Mouse (Mus musculus): Measurements from ENCODE around the gene Ptges. TPM values are rescaled to one million over a fixed set of nuclear protein-coding genes. Genes with fewer than 3 reads are reported as not detected.

The Ptges gene
- polyA plus RNA-seq, 1 experiment from 2014 or later: 29.2 TPM

DNA sequence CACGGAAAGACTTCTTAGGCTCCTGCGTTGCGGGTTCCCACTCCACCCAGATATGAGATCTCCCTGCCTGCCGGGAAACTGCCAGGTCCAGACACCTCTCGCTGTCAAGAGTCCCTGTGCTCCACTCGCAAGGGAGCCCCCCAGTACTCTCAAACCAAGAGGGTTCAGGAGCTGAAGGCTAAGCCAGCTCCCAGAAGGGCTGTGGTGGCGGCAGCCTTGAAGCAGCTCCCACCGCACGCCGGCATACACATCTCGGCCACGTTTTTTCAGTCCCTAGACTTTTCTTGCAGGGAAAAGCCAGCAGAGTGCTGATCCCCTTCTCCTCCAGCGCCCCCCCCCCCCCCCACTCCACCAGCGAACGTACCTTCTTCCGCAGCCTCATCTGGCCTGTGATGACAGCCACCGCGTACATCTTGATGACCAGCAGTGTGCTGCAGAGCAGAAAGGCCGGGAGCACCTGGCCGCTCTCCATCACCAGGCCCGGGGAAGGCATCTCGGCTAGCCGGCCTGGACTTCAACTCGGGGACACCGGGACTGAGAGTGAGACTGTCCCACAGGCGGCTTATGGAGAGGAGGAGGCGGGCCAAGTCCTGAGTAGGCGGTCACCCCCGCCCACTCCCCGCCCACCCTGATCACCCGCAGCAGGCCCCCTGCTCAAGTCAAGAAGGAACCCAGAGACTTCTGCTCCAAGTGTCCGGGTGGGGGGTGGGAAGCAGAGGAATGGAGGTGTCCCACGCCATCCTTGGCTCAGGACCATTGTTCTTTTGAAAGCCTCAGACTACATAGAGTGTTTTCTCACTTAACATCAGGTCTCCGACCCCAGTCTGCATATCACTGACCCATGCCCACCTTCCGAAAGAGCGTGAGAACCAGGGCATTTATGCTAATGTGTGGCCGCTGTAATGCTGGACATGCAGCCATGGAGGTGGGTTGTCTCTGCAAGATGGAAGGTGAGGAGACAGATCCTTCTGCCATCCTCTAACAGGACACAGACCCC lies 26.6 kb downstream of the Ptges start:
- Histone ChIP-seq H3K36me3 (ENCODE audit: control insufficient read depth, insufficient read depth, low read length) (no peaks in the 10 kb centered on the region), H3K9ac (ENCODE audit: low read length) (peak overlapping the region; percentile 65), H3K4me2 (replicated peaks; ENCODE audit: low read depth) (peak overlapping the region; percentile 61), H3K4me3 (ENCODE audit: low read depth, low read length) (peak overlapping the region; percentile 43), H3K4me1 (replicated peaks; ENCODE audit: control insufficient read depth, insufficient read depth) (peaks cover 5% of the 10 kb centered on the region), H3K27ac (replicated peaks) (peak overlapping the region; percentile 74), H3K27me3 (ENCODE audit: control insufficient read depth, insufficient read depth, low read length) (no peaks in the 10 kb centered on the region), H3K9me3 (ENCODE audit: control insufficient read depth, low read length) (no peaks in the 10 kb centered on the region)
- ATAC-seq (ENCODE audit: low FRiP score, low TSS enrichment) (peak; percentile 39; the same call in 1 of the 2 replicates), DNase-seq (ENCODE audit: low spot score) (no peak)
- WGBS: 11% methylated on average over 35 of the region's 37 CpGs
- no peak for TF ChIP-seq CTCF (IDR thresholded peaks at IDR 0.05; ENCODE audit: low read depth)
- TF ChIP-seq EP300 (optimal IDR thresholded peaks at IDR 0.05): no peak

- peak overlapping the region; percentile 74 for H3K27ac ChIP-seq (replicated peaks)
- peak overlapping the region; percentile 61 for H3K4me2 ChIP-seq (replicated peaks; ENCODE audit: low read depth)
- TF ChIP-seq CTCF (IDR thresholded peaks at IDR 0.05; ENCODE audit: low read depth) (no peak), EP300 (optimal IDR thresholded peaks at IDR 0.05) (no peak)
- DNase-seq (ENCODE audit: low spot score) (no peak), ATAC-seq (ENCODE audit: low FRiP score, low TSS enrichment) (peak; percentile 15; the same call in 1 of the 2 replicates)
- no peaks in the 10 kb centered on the region for H3K27me3 ChIP-seq (ENCODE audit: control insufficient read depth, insufficient read depth, low read length)
- peaks cover 5% of the 10 kb centered on the region for H3K4me1 ChIP-seq (replicated peaks; ENCODE audit: control insufficient read depth, insufficient read depth)
- peak overlapping the region; percentile 65 for H3K9ac ChIP-seq (ENCODE audit: low read length)
- H3K4me3 ChIP-seq (ENCODE audit: low read depth, low read length): peak overlapping the region; percentile 43
- no peaks in the 10 kb centered on the region for H3K9me3 ChIP-seq (ENCODE audit: control insufficient read depth, low read length)
- WGBS: 27% methylated on average over 8 of the region's 8 CpGs
- no peaks in the 10 kb centered on the region for H3K36me3 ChIP-seq (ENCODE audit: control insufficient read depth, insufficient read depth, low read length)
Measured at GRCm38 (mm10) chr2:30902256-30902655, 27.4 kb downstream of the Ptges start.

GRCm38 (mm10) chr2:30901646-30902160 lies 28.0 kb downstream of the Ptges start:
- Histone ChIP-seq H3K4me1 (replicated peaks; ENCODE audit: control insufficient read depth, insufficient read depth) (peaks cover 5% of the 10 kb centered on the region), H3K4me3 (ENCODE audit: low read depth, low read length) (peak overlapping the region; percentile 43), H3K9me3 (ENCODE audit: control insufficient read depth, low read length) (no peaks in the 10 kb centered on the region), H3K36me3 (ENCODE audit: control insufficient read depth, insufficient read depth, low read length) (no peaks in the 10 kb centered on the region), H3K4me2 (replicated peaks; ENCODE audit: low read depth) (peak overlapping the region; percentile 61), H3K9ac (ENCODE audit: low read length) (peak overlapping the region; percentile 65), H3K27me3 (ENCODE audit: control insufficient read depth, insufficient read depth, low read length) (no peaks in the 10 kb centered on the region), H3K27ac (replicated peaks) (peak overlapping the region; percentile 74)
- TF ChIP-seq EP300 (optimal IDR thresholded peaks at IDR 0.05) (no peak), CTCF (IDR thresholded peaks at IDR 0.05; ENCODE audit: low read depth) (0 out of 2 replicates have a peak, but pooled peaks have one; percentile 9)
- 47% methylated on average over 6 of the region's 6 CpGs for WGBS
- DNase-seq (ENCODE audit: low spot score) (peak; percentile 61), ATAC-seq (ENCODE audit: low FRiP score, low TSS enrichment) (peak; percentile 80)

DNA sequence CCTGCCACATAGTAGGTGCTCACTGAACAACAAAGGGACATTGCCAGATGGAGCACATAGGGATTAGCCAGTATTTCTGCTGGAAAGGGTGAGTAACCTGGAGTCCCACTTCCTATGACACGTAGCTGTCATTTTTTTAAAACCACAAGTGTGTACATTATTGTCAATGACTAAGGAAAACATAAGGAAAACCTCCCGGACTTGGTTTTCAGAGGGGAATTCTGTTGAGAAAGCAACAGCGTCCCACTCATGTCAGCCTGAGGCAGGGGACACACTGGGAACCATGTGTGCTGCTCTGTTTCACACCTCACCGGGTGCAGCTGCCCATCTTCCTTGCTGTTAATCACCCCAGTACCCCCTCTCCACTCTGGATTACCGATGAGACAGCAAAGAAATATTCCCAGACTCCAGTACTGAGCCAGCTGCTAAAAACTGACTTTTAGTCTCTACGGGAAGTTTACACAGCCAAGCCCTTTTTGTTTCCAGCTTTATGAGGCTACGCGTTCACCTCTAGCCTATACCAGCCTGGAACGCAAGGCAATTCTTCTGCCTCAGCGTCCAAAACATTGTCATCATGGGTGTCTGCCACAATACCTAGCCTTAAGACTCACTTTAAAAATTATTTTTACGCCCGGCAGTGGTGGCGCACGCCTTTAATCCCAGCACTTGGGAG lies 30.1 kb downstream of the Ptges start:
- TF ChIP-seq EP300 (optimal IDR thresholded peaks at IDR 0.05) (no peak), CTCF (IDR thresholded peaks at IDR 0.05; ENCODE audit: low read depth) (no peak)
- Histone ChIP-seq H3K9me3 (ENCODE audit: control insufficient read depth, low read length) (no peaks in the 10 kb centered on the region), H3K27ac (replicated peaks) (0 out of 2 replicates have a peak overlapping the region, but pooled peaks have one; percentile 61), H3K4me3 (ENCODE audit: low read depth, low read length) (no peak overlapping the region), H3K9ac (ENCODE audit: low read length) (no peak overlapping the region), H3K36me3 (ENCODE audit: control insufficient read depth, insufficient read depth, low read length) (no peaks in the 10 kb centered on the region), H3K4me2 (replicated peaks; ENCODE audit: low read depth) (no peak overlapping the region), H3K4me1 (replicated peaks; ENCODE audit: control insufficient read depth, insufficient read depth) (peaks cover 5% of the 10 kb centered on the region), H3K27me3 (ENCODE audit: control insufficient read depth, insufficient read depth, low read length) (no peaks in the 10 kb centered on the region)
- ATAC-seq (ENCODE audit: low FRiP score, low TSS enrichment) (no peak), DNase-seq (ENCODE audit: low spot score) (no peak)
- 61% methylated on average over 14 of the region's 14 CpGs for WGBS

DNA sequence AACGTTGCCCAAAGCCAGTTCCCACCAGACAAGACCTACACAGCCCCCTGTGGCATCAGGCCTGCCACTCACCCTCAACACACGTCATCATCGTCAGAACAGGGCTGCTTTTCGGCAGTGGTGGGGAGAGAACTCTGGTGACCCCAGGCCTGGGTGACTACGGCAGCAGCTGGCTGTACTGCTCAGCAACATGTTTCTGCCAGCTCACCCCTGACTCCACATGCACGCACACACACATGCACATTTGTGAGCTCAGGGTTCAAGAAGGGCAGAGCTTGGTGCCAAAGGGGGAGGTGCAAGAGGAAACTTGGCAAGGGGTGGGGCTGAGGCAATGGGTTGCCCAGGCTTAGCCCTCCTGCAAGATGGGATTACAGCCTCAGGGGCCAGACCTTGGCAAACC lies 32.4 kb downstream of the Ptges start:
- Histone ChIP-seq H3K36me3 (ENCODE audit: control insufficient read depth, insufficient read depth, low read length) (no peaks in the 10 kb centered on the region), H3K27ac (replicated peaks) (0 out of 2 replicates have a peak overlapping the region, but pooled peaks have one; percentile 24), H3K9me3 (ENCODE audit: control insufficient read depth, low read length) (no peaks in the 10 kb centered on the region), H3K4me2 (replicated peaks; ENCODE audit: low read depth) (no peak overlapping the region), H3K9ac (ENCODE audit: low read length) (no peak overlapping the region), H3K4me3 (ENCODE audit: low read depth, low read length) (no peak overlapping the region), H3K4me1 (replicated peaks; ENCODE audit: control insufficient read depth, insufficient read depth) (peaks cover 4% of the 10 kb centered on the region), H3K27me3 (ENCODE audit: control insufficient read depth, insufficient read depth, low read length) (no peaks in the 10 kb centered on the region)
- TF ChIP-seq CTCF (IDR thresholded peaks at IDR 0.05; ENCODE audit: low read depth) (no peak), EP300 (optimal IDR thresholded peaks at IDR 0.05) (no peak)
- 32% methylated on average over 6 of the region's 6 CpGs for WGBS
- DNase-seq (ENCODE audit: low spot score): no peak
- ATAC-seq (ENCODE audit: low FRiP score, low TSS enrichment): peak; percentile 22; the same call in 1 of the 2 replicates

Data from stomach, postnatal 0 days (tissue).